Mouse (Mus musculus) 416B (cell line): ENCODE results near the gene BC025920.

ENCODE experiments used
- DNase-seq: peaks from one replicate; pipeline ENCODE4 v3.0.0; 2011; ENCODE audit warnings: low read depth

Gene BC025920

GRCm38 (mm10) chr10:81605974-81606751 is at the start of gene BC025920:
TSS of gene BC025920 (plus strand) at chr10:81606270.
- peak; percentile 100 for DNase-seq

GRCm38 (mm10) chr10:81556282-81556681 is 49.8 kb upstream of the BC025920 start:
- no peak for DNase-seq

- no peak for DNase-seq
Measured at GRCm38 (mm10) chr10:81557491-81557890, 48.6 kb upstream of the BC025920 start.

GRCm38 (mm10) chr10:81559163-81559626 is 46.9 kb upstream of the BC025920 start, which contains the start of gene Aes:
TSS of gene Aes (plus strand) at chr10:81559488.
- no peak for DNase-seq

- DNase-seq: peak; percentile 69
Measured at GRCm38 (mm10) chr10:81559627-81560539, 46.2 kb upstream of the BC025920 start.

GRCm38 (mm10) chr10:81560719-81561459 is 45.2 kb upstream of the BC025920 start:
- DNase-seq: peak; percentile 73

GRCm38 (mm10) chr10:81562411-81562810 is 43.7 kb upstream of the BC025920 start:
- DNase-seq: no peak

- DNase-seq: peak; percentile 91
Measured at GRCm38 (mm10) chr10:81563481-81563880, 42.6 kb upstream of the BC025920 start.

GRCm38 (mm10) chr10:81564216-81564615 is 41.9 kb upstream of the BC025920 start:
- peak; percentile 80 for DNase-seq

GRCm38 (mm10) chr10:81564734-81565133 is 41.3 kb upstream of the BC025920 start:
- no peak for DNase-seq

- DNase-seq: no peak
Measured at GRCm38 (mm10) chr10:81565257-81566228, 40.5 kb upstream of the BC025920 start.

GRCm38 (mm10) chr10:81568381-81569191 is 37.5 kb upstream of the BC025920 start:
- peak; percentile 89 for DNase-seq

- no peak for DNase-seq
Measured at GRCm38 (mm10) chr10:81569507-81570237, 36.4 kb upstream of the BC025920 start.

GRCm38 (mm10) chr10:81570238-81570800 is 35.8 kb upstream of the BC025920 start:
- no peak for DNase-seq

- peak; percentile 90 for DNase-seq
Measured at GRCm38 (mm10) chr10:81570831-81571500, 35.1 kb upstream of the BC025920 start.

- DNase-seq: peak; percentile 99
Measured at GRCm38 (mm10) chr10:81571501-81571876, 34.6 kb upstream of the BC025920 start.

- DNase-seq: no peak
Measured at GRCm38 (mm10) chr10:81572133-81572671, 33.9 kb upstream of the BC025920 start.

GRCm38 (mm10) chr10:81572975-81573374 is 33.1 kb upstream of the BC025920 start:
- DNase-seq: no peak
